Mouse (Mus musculus) cortical plate, adult 2 months (tissue): ENCODE measurements around the gene Tbc1d9b. TPM values are rescaled to one million over a fixed set of nuclear protein-coding genes. Genes with fewer than 3 reads are reported as not detected.
A peak's percentile ranks its signal among the peaks of the same experiment; 100 is the strongest.

Experiments used
- H3K27ac ChIP-seq: fragments of 200-500 bp; 2 replicates; pipeline ENCODE4 v1.5.1; 2012; ENCODE audit warnings: low read length, control low read depth, inconsistent platforms; ENCODE audit not compliant: insufficient read depth
- H3K4me1 ChIP-seq: fragments of 200-500 bp; 2 replicates; pipeline ENCODE4 v1.6.1; 2011; ENCODE audit warnings: low read length; ENCODE audit not compliant: control insufficient read depth, insufficient read depth
- H3K4me3 ChIP-seq: fragments of 200-500 bp; 2 replicates; pipeline ENCODE4 v1.5.1; 2011; ENCODE audit warnings: mild to moderate bottlenecking, low read length, control low read depth; ENCODE audit not compliant: insufficient read depth
- CTCF ChIP-seq: fragments of 200-500 bp; IDR thresholded peaks from 2 replicates; pipeline ENCODE4 v1.5.1; 2011; ENCODE audit warnings: mild to moderate bottlenecking, control low read depth, low read length; ENCODE audit not compliant: insufficient read depth; ENCODE audit errors: extremely low read depth
- POLR2A ChIP-seq: fragments of 200-500 bp; IDR thresholded peaks from 2 replicates; pipeline ENCODE4 v1.6.1; 2011; ENCODE audit warnings: mild to moderate bottlenecking, low read length, control low read depth; ENCODE audit not compliant: insufficient read depth; ENCODE audit errors: extremely low read depth
- polyA plus RNA-seq: library from polyadenylated mRNA; depleted of rRNA; stranded (reverse); fragments of >200 nt; gene quantifications from 2 replicates; pipeline ENCODE4 v1.2.3, GENCODE M21; 2012

Tbc1d9b gene
- polyA plus RNA-seq, 1 experiment = 188 TPM

- peak overlapping the region; percentile 95 for H3K4me3 ChIP-seq
- TF ChIP-seq POLR2A = no peak
- TF ChIP-seq CTCF = no peak
- no peak overlapping the region for H3K27ac ChIP-seq
- peaks cover 5% of the 10 kb centered on the region for H3K4me1 ChIP-seq
These were observed 1.1 kb downstream of the Tbc1d9b start for GRCm38 (mm10) chr11:50132265-50132664.

GRCm38 (mm10) chr11:50134136-50134859 lies 3.1 kb downstream of the Tbc1d9b start:
- Histone ChIP-seq H3K27ac (no peak overlapping the region), H3K4me3 (no peak overlapping the region), H3K4me1 (peaks cover 8% of the 10 kb centered on the region)
- TF ChIP-seq POLR2A (no peak), CTCF (no peak)

- H3K27ac ChIP-seq = no peak overlapping the region
- no peak overlapping the region for H3K4me3 ChIP-seq
- H3K4me1 ChIP-seq = peaks cover 2% of the 10 kb centered on the region; the same call in 1 of the 2 replicates
- TF ChIP-seq CTCF = no peak
- TF ChIP-seq POLR2A = no peak
These were observed 7.1 kb downstream of the Tbc1d9b start for GRCm38 (mm10) chr11:50138206-50138822.

GRCm38 (mm10) chr11:50139571-50139970 lies 8.4 kb downstream of the Tbc1d9b start:
- Histone ChIP-seq H3K4me3 (no peak overlapping the region), H3K27ac (no peak overlapping the region), H3K4me1 (peaks cover 2% of the 10 kb centered on the region; the same call in 1 of the 2 replicates)
- TF ChIP-seq POLR2A = no peak
- no peak for TF ChIP-seq CTCF

GRCm38 (mm10) chr11:50145529-50145928 lies 14.3 kb downstream of the Tbc1d9b start:
- TF ChIP-seq CTCF = no peak
- TF ChIP-seq POLR2A = no peak
- no peak overlapping the region for H3K4me3 ChIP-seq
- no peak overlapping the region for H3K27ac ChIP-seq
- no peaks in the 10 kb centered on the region for H3K4me1 ChIP-seq

- no peak overlapping the region for H3K27ac ChIP-seq
- H3K4me3 ChIP-seq = no peak overlapping the region
- TF ChIP-seq POLR2A = no peak
- no peak for TF ChIP-seq CTCF
- no peaks in the 10 kb centered on the region for H3K4me1 ChIP-seq
These were observed 14.9 kb downstream of the Tbc1d9b start for GRCm38 (mm10) chr11:50146121-50146520.

GRCm38 (mm10) chr11:50147267-50147957 lies 16.2 kb downstream of the Tbc1d9b start:
- H3K27ac ChIP-seq = no peak overlapping the region
- no peaks in the 10 kb centered on the region for H3K4me1 ChIP-seq

GRCm38 (mm10) chr11:50147958-50148476 lies 16.8 kb downstream of the Tbc1d9b start:
- Histone ChIP-seq H3K4me3 (no peak overlapping the region), H3K4me1 (no peaks in the 10 kb centered on the region), H3K27ac (no peak overlapping the region)
- no peak for TF ChIP-seq POLR2A
- no peak for TF ChIP-seq CTCF

More at GRCm38 (mm10) chr11:50147267-50147957, 16.2 kb downstream of the Tbc1d9b start:
- H3K4me3 ChIP-seq = no peak overlapping the region
- TF ChIP-seq CTCF (no peak), POLR2A (no peak)

GRCm38 (mm10) chr11:50149200-50149599 lies 18.0 kb downstream of the Tbc1d9b start:
- no peak overlapping the region for H3K27ac ChIP-seq
- no peak for TF ChIP-seq POLR2A
- no peak for TF ChIP-seq CTCF
- no peak overlapping the region for H3K4me3 ChIP-seq
- no peaks in the 10 kb centered on the region for H3K4me1 ChIP-seq
